Mouse (Mus musculus) retina, embryonic 14.5 days (tissue): ENCODE results near the gene Abcd4.
A peak's percentile ranks its signal among the peaks of the same experiment; 100 is the strongest.

Experiments used
- DNase-seq: peaks from one replicate; pipeline ENCODE4 v3.0.0-alpha.2; 2015; ENCODE audit warnings: low spot score

The Abcd4 gene

GRCm38 (mm10) chr12:84616977-84617630, at the start of gene Abcd4:
Gene Abcd4 (minus strand): TSS chr12:84617413.
- DNase-seq = peak; percentile 93

- peak; percentile 86 for DNase-seq
These were observed 36.7 kb upstream of the Abcd4 start for GRCm38 (mm10) chr12:84653912-84654311.

DNA sequence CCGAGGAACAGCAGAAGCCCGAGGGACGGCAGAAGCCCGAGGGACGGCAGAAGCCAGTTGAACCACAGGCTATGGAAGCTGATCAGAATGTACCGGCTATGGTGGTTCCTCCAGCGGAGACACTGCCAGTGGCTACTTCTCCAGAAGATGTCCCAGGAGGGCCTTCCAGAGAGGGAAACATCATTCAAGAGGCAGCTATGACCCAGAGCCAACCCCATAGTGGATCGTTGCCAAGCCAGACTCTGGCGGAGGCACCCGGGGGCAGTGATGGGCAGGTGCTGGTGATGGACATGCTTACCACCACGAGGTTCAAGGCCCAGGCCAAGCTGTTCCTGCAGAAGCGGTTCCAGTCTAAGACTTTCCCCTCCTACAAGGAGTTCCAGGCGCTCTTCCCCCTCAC, 33.0 kb upstream of the Abcd4 start:
- no peak for DNase-seq

GRCm38 (mm10) chr12:84640654-84641053, 23.4 kb upstream of the Abcd4 start, which contains the start of gene Vrtn:
Gene Vrtn (plus strand): TSS chr12:84641019.
- DNase-seq = no peak

DNA sequence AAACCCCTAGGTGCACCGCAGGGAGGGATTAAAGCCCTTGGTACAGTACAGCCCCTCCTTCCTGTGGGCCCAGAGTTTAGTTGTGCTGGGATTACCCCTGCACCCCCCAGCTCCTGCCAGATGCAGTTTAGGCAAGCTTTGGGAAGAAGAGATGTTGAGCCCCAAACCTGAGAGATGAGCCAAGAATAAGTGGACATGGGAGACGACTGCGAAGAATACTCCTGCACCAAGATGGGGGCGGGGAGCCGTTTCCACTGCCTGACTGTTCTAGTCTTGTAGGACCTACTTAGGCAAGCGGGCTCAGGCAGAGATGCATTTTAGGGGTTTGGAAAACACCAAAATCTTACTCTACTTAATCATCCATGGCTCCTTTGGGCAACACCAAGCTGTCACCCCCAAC, 23.0 kb upstream of the Abcd4 start:
- no peak for DNase-seq

DNA sequence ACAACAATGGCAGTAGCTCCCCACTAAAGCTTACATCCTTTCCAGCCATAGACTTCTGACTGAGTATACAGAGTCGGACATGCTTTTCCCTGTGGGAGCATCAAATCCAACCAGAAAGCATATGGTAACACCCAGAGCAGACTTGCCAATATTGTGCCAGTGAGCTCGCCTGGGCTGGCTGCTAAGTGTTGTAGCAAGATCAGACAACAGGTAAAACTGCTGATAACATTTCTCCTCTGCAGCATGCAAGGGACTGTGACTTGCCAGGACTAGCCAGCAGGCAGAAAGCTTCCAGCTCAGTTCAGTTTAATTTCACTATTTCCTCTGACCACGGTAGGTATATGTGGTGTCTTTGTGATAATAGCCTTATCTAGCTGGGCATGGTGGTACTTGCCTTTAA, 14.7 kb upstream of the Abcd4 start:
- DNase-seq = no peak

DNA sequence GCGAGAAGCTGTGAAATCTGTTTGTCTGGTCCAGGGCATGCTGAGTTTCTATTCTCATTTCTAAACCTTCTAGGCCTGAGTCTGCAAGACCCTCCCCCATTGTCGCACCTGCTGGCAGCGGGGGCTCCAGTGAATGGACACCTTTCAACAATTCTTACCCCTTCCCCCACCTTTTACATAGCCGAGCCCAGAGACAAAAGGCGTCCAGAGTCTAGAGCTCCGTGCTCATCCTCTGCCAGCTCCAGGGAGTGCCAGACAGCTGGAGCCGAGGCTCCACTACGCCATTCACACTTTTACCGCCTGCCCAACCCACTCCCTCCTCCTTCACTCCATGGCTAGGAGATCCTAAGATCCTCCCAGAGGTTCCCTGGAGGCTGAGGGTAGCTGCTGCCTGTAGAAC, 7.9 kb upstream of the Abcd4 start:
- DNase-seq = peak; percentile 36

GRCm38 (mm10) chr12:84624601-84625000, 7.4 kb upstream of the Abcd4 start:
- DNase-seq = no peak

- peak; percentile 60 for DNase-seq
These were observed 3.8 kb upstream of the Abcd4 start for GRCm38 (mm10) chr12:84620975-84621374.

- DNase-seq = no peak
These were observed 450 bp upstream of the Abcd4 start for GRCm38 (mm10) chr12:84617663-84618062.

- no peak for DNase-seq
These were observed 2.7 kb downstream of the Abcd4 start for GRCm38 (mm10) chr12:84614524-84614923.

GRCm38 (mm10) chr12:84614001-84614400, 3.2 kb downstream of the Abcd4 start:
- DNase-seq = no peak

GRCm38 (mm10) chr12:84612518-84612917, 4.7 kb downstream of the Abcd4 start:
- no peak for DNase-seq

GRCm38 (mm10) chr12:84611718-84612117, 5.5 kb downstream of the Abcd4 start:
- no peak for DNase-seq

GRCm38 (mm10) chr12:84605860-84606259, 11.4 kb downstream of the Abcd4 start:
- no peak for DNase-seq

DNA sequence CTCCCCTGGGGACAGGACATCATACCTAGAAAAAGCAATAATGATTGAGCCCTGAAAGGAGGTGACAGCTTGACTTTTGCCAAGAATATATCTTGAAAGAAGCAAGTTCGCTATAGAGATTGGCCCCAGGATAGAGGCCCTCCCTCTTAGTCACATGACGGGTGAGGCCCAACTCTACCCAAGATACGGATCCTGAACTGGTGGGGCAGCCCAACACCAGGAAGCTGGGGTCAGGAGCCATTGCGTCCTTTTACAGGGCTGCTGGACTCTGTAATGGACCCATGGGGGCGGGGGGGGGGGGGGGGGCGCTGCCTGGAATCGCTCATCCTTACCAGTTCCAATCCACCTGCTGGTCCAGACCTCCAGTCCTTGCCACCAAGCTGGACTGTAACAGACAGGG, 13.2 kb downstream of the Abcd4 start:
- no peak for DNase-seq

DNA sequence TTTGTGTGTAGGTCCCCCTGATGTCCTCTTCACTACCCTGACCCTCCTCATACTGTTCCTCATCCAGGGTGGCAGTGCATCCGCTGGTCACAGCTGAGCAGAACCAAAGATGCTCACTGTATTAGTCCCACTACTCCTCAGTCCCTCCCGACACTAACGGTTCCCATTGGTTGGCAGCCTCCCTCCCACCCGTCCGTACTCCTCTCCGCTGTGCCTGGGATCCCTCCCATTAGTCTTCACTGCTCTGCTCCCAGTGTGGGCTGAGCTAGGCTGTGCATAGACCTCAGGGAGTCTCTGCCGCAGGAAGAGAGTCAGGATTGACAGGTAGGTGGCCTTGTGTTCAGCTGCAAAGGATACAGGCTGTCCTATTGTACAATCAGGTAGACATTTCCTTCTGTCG, 18.9 kb downstream of the Abcd4 start:
- no peak for DNase-seq

- peak; percentile 97 for DNase-seq
These were observed 27.1 kb downstream of the Abcd4 start for GRCm38 (mm10) chr12:84589825-84590761.

DNA sequence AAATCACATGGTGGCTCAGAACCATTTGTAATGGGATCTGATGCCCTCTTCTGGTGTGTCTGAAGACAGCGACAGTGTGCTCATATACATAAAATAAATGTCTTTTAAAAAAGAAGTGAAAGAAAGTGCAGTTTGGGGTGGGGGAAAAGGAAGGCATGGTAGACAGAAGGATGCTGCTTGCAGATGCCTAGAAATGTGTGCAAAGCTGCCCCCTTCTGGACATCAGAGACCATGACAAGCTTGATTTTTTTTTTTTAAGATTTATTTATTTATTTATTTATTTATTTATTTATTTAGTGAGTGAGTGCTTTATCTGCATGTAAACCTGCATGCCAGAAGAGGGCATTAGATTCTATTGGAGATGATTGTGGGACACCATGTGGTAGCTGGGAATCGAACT, 35.9 kb downstream of the Abcd4 start:
- peak; percentile 48 for DNase-seq

- peak; percentile 32 for DNase-seq
These were observed 38.8 kb downstream of the Abcd4 start for GRCm38 (mm10) chr12:84578440-84578770.

DNA sequence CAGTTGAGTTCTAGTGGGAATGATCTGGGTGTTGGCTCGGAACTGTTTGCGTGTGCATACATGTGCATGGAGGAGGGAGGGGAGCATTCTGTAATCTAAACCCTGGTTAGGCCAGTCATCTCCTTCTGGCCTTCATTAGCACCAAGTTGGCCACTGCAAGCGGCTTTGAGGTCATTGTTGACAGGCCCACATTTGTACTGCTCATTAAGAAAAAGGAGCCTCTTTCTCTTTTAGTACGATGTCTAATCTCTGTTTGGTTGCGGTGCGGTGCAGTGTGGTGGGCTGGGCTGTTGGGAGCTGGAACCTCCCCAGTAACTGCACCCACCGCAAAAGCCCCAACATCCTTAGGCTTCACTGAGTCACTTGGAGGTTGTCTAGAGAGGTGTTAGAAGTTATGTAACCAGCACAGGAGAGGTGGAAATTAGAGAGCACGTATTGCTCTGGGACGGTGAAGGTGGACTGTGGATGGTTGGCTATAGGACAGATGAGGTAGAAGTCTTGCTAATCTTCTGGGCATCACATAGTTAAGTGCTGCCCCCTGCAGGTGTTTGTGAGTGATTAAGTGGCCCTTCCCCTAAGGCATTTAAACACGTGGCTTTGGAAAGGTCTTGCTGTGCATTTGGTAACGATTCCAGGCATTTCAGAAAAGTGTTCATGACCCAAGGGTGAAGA, 39.3 kb downstream of the Abcd4 start:
- DNase-seq = peak; percentile 69

- DNase-seq = no peak
These were observed 44.1 kb downstream of the Abcd4 start for GRCm38 (mm10) chr12:84573094-84573493.

- DNase-seq = no peak
These were observed 44.9 kb downstream of the Abcd4 start for GRCm38 (mm10) chr12:84572341-84572720.
